Mouse (Mus musculus): ENCODE data around the gene Trappc3. TPM values are rescaled to one million over a fixed set of nuclear protein-coding genes. Genes with fewer than 3 reads are reported as not detected.
A peak's percentile ranks its signal among the peaks of the same experiment; 100 is the strongest.
"Not testable (repeated sequence)": the region's sequence is repeated elsewhere in the genome, so short reads cannot be mapped to it uniquely, and the experiment has no call there.

The Trappc3 gene
- polyA plus RNA-seq (2015; fragmentation: Nextera tagmentation; extraction: Ambion mirVana): 115 and 126 TPM in 2 replicates

DNA sequence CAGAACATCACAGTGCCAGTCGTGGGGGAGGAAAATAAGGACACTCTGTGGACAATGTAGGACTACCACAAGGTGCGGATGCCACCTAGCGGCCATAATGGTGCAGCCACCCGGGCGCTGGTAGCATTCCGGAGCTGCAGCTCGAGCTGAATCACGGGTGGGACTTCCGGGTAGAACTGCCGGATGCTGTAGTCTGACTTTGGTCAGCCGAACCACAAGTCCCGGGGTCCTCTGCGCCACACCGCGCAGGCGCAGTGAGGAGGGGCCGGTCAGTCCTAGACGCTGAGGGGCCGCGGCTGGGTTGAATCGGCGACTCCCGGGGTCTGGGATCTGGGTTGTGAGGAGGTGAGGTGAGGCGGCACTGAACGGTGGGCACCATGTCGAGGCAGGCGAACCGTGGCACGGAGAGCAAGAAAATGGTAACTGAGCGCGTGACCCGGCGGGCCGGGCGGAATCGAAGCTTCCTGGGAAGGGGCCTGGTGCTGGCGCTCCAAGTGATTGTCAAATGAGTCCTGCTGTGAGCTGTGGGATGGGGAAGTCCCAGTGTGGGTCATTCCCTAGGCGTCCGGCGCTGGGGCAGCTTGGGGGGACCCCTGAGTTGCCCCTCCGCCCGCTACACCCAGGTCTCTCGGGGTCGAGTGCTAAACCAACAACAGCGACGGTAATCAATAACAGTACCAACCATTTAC, at the start of gene Trappc3:
Gene Trappc3, plus strand, starts transcription at position 207 of the 689 bp plus-strand sequence.
- peaks cover 6% of the 10 kb centered on the region for H3K4me1 ChIP-seq (replicated peaks; ENCODE audit: control insufficient read depth, insufficient read depth, low read length)
- peak; percentile 96 for ATAC-seq
- H3K4me3 ChIP-seq (ENCODE audit: low read depth, low read length): peak within 1 kb of the TSS; percentile 58
- H3K9me3 ChIP-seq (ENCODE audit: control insufficient read depth): no peaks in the 10 kb centered on the region
- TF ChIP-seq CTCF (IDR thresholded peaks at IDR 0.05; ENCODE audit: low read depth): peak; percentile 100
- peaks cover 2% of the 10 kb centered on the region; the same call in 1 of the 2 replicates for H3K36me3 ChIP-seq (ENCODE audit: control insufficient read depth, insufficient read depth)
- H3K27me3 ChIP-seq (replicated peaks; ENCODE audit: control insufficient read depth, insufficient read depth, low read length): 0 out of 2 replicates have a peak, but pooled peaks cover 3% of the 10 kb centered on the region
- H3K4me2 ChIP-seq (replicated peaks; ENCODE audit: low read depth): peak within 1 kb of the TSS; percentile 86
- 1% methylated on average over 46 of the region's 46 CpGs for WGBS
- H3K27ac ChIP-seq (ENCODE audit: low read depth, low read length): peak within 1 kb of the TSS; percentile 24; the same call in 1 of the 2 replicates
- peak within 1 kb of the TSS; percentile 75 for H3K9ac ChIP-seq (ENCODE audit: low read depth, low read length)

DNA sequence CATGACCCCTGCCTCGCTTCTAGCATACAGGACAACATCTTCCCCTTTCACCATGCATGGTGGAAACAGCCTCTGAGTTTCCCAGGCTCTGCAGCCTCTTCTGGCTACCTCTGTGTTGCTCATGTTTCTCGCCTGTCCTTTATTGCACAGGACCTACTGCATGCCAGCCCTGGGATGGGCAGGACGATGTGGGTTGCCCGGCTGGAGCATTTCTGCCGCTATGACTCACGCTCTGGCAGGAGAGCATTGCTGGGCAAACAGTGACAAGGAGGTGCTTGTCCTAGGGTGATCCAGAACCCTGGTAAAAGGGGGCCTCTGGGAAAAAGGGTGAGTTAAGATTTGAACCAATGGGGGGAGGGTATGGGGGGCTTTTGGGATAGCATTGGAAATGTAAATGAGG, 44.4 kb upstream of the Trappc3 start:
- H3K4me3 ChIP-seq (ENCODE audit: low read depth, low read length): no peak overlapping the region
- H3K9me3 ChIP-seq (ENCODE audit: control insufficient read depth): no peaks in the 10 kb centered on the region
- no peak overlapping the region for H3K9ac ChIP-seq (ENCODE audit: low read depth, low read length)
- ATAC-seq: no peak
- no peak overlapping the region for H3K4me2 ChIP-seq (replicated peaks; ENCODE audit: low read depth)
- H3K4me1 ChIP-seq (replicated peaks; ENCODE audit: control insufficient read depth, insufficient read depth, low read length): no peaks in the 10 kb centered on the region
- WGBS: 64% methylated on average over 6 of the region's 6 CpGs
- no peaks in the 10 kb centered on the region for H3K36me3 ChIP-seq (ENCODE audit: control insufficient read depth, insufficient read depth)
- H3K27me3 ChIP-seq (replicated peaks; ENCODE audit: control insufficient read depth, insufficient read depth, low read length): no peaks in the 10 kb centered on the region
- no peak overlapping the region for H3K27ac ChIP-seq (ENCODE audit: low read depth, low read length)
- TF ChIP-seq CTCF (IDR thresholded peaks at IDR 0.05; ENCODE audit: low read depth): no peak

DNA sequence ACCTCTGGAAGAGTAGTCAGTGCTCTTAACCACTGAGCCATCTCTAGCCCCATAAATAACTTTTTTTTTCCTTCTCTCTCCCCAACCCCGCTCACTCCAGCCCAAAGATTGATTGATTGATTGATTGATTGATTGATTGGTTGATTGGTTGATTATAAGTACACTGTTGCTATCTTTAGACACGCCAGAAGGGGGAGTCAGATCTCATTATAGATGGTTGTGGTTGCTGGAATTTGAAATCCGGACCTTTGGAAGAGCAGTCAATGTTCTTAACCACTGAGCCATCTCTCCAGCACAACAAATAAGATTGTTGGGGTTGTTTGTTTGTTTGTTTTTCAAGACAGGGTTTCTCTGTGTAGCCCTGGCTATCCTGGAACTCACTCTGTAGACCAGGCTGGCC, 42.6 kb upstream of the Trappc3 start:
- not testable (repeated sequence) for H3K27ac ChIP-seq (ENCODE audit: low read depth, low read length); H3K27me3 ChIP-seq (replicated peaks; ENCODE audit: control insufficient read depth, insufficient read depth, low read length); H3K9me3 ChIP-seq (ENCODE audit: control insufficient read depth); H3K4me2 ChIP-seq (replicated peaks; ENCODE audit: low read depth); ATAC-seq; H3K9ac ChIP-seq (ENCODE audit: low read depth, low read length); H3K4me3 ChIP-seq (ENCODE audit: low read depth, low read length); H3K36me3 ChIP-seq (ENCODE audit: control insufficient read depth, insufficient read depth); H3K4me1 ChIP-seq (replicated peaks; ENCODE audit: control insufficient read depth, insufficient read depth, low read length)
- WGBS: 73% methylated on average over 3 of the region's 3 CpGs
- 0 out of 2 replicates have a peak, but pooled peaks have one; percentile 12 for TF ChIP-seq CTCF (IDR thresholded peaks at IDR 0.05; ENCODE audit: low read depth)

DNA sequence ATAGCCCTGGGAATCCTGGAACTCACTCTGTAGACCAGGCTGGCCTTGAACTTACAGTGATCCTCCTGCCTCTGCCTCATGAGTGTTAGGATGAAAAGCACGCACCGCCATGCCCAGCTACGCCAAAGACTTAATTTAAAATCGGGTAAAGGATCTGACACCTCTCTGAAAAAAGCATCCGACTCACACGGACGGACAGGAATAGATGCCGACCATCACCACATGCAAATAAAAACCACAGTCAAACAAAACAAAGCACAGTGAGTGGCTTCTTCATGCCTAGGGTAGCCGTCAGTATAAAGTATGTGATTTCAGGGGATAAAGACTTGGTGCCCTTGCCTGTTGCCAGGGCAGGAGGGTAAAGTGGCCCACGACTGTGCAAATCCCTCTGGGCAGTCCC, 42.1 kb upstream of the Trappc3 start:
- ATAC-seq: no peak
- 90% methylated on average over 10 of the region's 10 CpGs for WGBS

DNA sequence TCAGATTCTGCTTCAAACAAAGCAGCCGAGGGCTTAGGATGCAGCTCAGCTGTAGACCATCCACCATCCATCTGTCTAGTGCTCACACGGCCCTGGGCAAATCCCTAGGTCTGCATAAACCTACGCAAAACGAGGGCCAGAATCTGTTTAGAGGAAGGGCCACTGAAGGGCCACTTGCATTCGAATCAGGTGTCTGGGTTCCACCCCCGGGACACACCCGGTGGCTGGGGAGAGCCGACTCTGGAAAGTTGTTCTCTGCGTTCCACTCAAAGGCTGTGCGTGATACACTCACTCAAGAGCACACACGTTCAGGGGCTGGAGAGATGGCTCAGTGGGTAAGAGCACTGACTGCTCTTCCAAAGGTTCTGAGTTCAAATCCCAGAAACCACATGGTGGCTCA, 39.5 kb upstream of the Trappc3 start:
- no peak for ATAC-seq
- Histone ChIP-seq H3K27ac (ENCODE audit: low read depth, low read length) (no peak overlapping the region), H3K4me1 (replicated peaks; ENCODE audit: control insufficient read depth, insufficient read depth, low read length) (no peaks in the 10 kb centered on the region), H3K4me3 (ENCODE audit: low read depth, low read length) (no peak overlapping the region), H3K9me3 (ENCODE audit: control insufficient read depth) (no peaks in the 10 kb centered on the region), H3K27me3 (replicated peaks; ENCODE audit: control insufficient read depth, insufficient read depth, low read length) (no peaks in the 10 kb centered on the region), H3K9ac (ENCODE audit: low read depth, low read length) (no peak overlapping the region), H3K4me2 (replicated peaks; ENCODE audit: low read depth) (no peak overlapping the region), H3K36me3 (ENCODE audit: control insufficient read depth, insufficient read depth) (no peaks in the 10 kb centered on the region)
- WGBS: 80% methylated on average over 11 of the region's 11 CpGs
- TF ChIP-seq CTCF (IDR thresholded peaks at IDR 0.05; ENCODE audit: low read depth): no peak

More for the DNA sequence above, 42.1 kb upstream of the Trappc3 start:
- Histone ChIP-seq H3K9me3 (ENCODE audit: control insufficient read depth) (no peaks in the 10 kb centered on the region), H3K9ac (ENCODE audit: low read depth, low read length) (no peak overlapping the region), H3K36me3 (ENCODE audit: control insufficient read depth, insufficient read depth) (no peaks in the 10 kb centered on the region), H3K4me3 (ENCODE audit: low read depth, low read length) (no peak overlapping the region), H3K4me1 (replicated peaks; ENCODE audit: control insufficient read depth, insufficient read depth, low read length) (no peaks in the 10 kb centered on the region), H3K4me2 (replicated peaks; ENCODE audit: low read depth) (no peak overlapping the region), H3K27ac (ENCODE audit: low read depth, low read length) (no peak overlapping the region), H3K27me3 (replicated peaks; ENCODE audit: control insufficient read depth, insufficient read depth, low read length) (no peaks in the 10 kb centered on the region)
- TF ChIP-seq CTCF (IDR thresholded peaks at IDR 0.05; ENCODE audit: low read depth): no peak

DNA sequence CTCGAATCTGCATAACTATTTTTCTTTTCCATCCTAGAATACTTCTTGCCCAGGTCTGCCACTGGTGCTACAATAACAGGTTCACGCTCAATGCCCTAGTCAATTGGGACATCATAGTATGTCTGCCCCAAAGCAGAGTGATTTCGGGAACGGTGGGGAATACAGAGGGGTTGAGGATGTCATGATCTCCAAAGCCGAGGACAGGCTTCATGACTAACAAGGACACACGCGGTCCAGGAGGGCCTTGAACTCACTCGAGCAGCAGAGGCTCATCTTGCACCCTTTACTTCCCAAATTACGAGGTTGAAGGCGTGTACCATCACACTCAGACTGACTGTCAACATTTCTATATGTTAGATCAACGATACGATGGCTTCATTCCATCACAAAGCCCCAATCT, 35.5 kb upstream of the Trappc3 start:
- no peak overlapping the region for H3K27ac ChIP-seq (ENCODE audit: low read depth, low read length)
- H3K36me3 ChIP-seq (ENCODE audit: control insufficient read depth, insufficient read depth): no peaks in the 10 kb centered on the region; the same call in 1 of the 2 replicates
- 52% methylated on average over 12 of the region's 12 CpGs for WGBS
- TF ChIP-seq CTCF (IDR thresholded peaks at IDR 0.05; ENCODE audit: low read depth): no peak
- H3K4me3 ChIP-seq (ENCODE audit: low read depth, low read length): no peak overlapping the region; the same call in 1 of the 2 replicates
- no peaks in the 10 kb centered on the region for H3K9me3 ChIP-seq (ENCODE audit: control insufficient read depth)
- no peak for ATAC-seq
- H3K27me3 ChIP-seq (replicated peaks; ENCODE audit: control insufficient read depth, insufficient read depth, low read length): no peaks in the 10 kb centered on the region
- H3K4me2 ChIP-seq (replicated peaks; ENCODE audit: low read depth): peak overlapping the region; percentile 70
- no peaks in the 10 kb centered on the region for H3K4me1 ChIP-seq (replicated peaks; ENCODE audit: control insufficient read depth, insufficient read depth, low read length)
- no peak overlapping the region for H3K9ac ChIP-seq (ENCODE audit: low read depth, low read length)
